Mouse (Mus musculus) lung, postnatal 36 days (tissue): ENCODE data around the gene Ltb4r2.

ENCODE experiments used
- DNase-seq: peaks from one replicate; pipeline ENCODE4 v3.0.0; 2022; ENCODE audit warnings: mixed read lengths

Ltb4r2 gene

DNA sequence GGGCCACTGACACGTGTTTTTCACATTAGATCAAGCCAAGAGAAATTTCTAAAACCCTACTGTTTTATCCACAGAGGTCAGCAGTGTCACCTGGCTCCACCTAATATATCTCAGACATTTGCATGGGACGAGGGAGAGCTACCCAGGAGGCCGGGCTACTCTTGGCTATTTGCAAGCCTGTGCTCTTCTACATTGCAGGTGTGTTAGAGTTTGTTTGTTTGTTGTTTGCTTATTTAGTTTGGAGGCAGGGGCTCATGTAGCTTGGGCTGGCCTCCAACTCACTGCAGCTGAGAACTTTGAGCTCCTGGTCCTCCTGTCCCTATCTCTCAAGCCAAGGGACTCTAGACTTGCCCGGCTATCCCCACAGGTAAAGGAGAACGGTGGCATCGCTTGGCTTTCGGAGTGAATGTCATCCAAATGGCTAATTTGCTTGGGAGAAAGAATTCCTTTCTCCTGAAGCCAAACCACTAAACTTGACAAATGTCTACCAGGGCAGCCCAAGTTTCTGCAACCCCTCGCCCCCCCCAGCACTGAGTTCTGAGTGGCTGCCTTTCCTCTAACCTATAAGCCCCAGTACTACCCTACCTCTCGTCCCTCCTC lies 21.2 kb downstream of the Ltb4r2 start:
- peak; percentile 0 for DNase-seq

DNA sequence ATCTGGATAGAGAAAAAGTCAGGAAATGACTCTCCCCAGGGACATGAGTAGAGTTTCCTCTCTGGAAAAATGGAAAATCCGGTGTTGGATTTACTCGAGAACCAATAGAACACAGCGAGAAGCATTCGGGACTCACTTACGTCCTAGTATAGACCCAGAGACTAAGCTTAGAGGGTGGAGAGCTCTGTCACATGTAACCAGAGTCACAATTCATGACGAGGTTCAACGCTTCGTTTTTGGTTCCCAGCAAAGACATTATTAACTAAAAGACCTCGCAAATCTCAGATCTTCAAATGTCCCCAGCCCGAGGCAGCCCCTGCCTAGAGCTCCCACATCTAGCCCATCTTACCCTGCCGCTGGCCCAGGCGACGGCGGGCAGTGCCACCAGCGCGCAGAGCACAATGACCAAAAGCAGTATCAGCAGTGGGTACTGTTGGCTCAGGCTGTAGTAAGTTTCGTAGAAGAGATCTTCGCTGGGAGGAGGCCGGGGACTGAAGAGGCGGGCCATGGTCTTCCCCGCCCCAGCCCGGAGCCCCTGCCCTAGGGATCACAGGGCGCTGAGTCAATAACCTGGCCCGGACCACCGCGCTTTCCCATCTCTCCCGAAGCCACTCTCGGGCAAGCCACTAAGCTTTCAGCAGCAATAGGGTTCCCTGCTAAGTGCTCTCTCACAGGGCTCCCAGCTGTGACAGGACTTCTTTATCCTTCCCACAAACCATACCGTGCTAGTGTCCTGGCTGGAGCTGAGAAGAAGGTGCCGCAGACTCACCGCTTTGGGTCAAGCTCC lies 22.1 kb downstream of the Ltb4r2 start:
- DNase-seq: peak; percentile 70

DNA sequence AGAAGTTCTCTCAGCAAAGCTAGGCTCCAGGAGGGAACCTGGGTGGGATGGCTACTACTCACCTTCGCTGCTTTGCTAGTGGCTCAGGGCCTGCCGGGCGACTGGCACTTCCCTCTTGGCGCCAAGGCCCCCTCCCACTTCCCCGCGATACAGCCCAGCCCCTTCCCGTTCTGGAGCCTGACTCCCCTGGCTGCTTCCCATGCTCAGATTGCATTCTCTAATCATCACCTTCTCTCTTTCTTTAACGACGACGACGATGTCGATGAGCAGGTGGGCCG lies 22.7 kb downstream of the Ltb4r2 start, which contains the start of gene Adcy4:
Gene Adcy4 (minus strand): TSS at position 138 of the 278 bp plus-strand sequence.
- peak; percentile 67 for DNase-seq

DNA sequence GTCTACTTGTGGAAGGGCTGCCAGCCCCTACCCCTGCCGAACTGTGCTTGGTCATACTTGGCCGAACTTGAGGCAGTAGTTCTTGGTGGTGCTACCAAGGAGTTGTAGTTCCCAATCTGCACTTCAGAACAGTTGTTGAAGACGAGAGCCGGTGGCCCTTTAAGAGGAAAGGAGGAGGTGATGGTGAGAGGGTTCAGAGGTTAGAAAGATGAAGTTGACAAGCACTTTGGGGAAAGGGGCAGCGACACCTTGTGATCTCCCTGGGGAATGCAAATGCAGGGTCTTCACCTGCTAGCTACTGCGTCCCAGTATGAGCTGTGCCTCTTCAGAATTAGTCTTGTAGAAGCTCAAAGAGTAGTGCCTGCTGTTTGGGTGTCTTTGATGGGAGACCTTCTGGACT lies 24.0 kb downstream of the Ltb4r2 start:
- DNase-seq: peak; percentile 25

DNA sequence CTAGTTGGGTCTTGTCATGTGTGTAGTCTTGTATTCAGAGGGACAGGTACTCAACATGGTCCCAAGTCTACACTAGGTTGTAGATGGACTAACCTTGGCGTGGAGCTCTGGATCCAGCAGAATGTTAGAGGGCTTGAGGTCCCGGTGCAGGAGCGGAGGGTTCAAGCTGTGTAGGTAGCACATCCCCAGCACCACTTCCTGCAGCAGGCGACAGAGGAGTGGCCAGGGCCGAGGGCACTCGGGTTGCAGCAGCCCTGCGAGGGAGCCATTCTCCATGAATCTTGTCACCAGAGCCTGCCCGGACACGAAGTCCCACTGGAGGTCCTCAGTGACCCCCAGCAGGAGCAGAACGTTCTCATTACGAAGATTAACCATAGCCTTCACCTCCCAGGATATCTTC lies 26.5 kb downstream of the Ltb4r2 start:
- no peak for DNase-seq

DNA sequence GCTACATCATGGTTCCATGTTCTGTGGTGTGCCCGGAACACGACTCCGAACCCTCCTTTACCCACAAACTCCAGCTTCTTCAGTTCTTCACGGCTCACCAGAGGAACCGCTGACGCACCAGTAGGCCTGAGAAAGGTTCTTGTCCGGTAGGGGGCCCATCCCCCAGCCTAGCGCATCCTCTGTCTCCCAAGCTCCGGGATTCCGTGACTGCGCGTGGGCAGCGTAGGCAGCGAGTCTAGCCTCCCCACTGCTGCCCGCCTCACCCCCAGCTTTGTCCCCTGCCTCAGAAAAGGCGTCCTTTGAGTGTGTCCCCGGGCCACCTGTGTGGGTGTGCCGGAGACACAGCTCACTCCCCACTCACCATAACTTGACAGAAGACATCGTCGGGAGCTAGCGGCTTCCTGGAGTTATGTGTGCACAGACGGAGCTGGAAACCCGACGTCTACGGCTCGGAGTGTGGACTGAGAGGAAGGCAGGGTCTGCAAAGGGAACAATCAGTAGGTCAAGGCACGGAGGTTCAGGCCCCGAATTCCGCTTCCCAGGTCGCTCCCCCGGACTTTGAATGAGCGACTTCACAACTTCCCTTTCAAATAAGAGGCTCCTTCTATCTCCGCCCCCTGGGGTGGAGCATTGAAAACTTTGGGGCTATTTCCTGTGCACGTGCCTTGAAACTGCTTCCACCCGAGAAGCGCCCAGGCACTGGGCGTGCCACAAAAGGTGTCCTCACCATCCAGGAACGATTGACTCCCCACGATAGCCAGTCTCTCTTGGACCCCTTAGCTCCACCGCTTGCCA lies 27.2 kb downstream of the Ltb4r2 start, which contains the start of gene Ripk3:
Gene Ripk3 (minus strand): TSS at position 610 of the 795 bp plus-strand sequence.
- DNase-seq: peak; percentile 82

DNA sequence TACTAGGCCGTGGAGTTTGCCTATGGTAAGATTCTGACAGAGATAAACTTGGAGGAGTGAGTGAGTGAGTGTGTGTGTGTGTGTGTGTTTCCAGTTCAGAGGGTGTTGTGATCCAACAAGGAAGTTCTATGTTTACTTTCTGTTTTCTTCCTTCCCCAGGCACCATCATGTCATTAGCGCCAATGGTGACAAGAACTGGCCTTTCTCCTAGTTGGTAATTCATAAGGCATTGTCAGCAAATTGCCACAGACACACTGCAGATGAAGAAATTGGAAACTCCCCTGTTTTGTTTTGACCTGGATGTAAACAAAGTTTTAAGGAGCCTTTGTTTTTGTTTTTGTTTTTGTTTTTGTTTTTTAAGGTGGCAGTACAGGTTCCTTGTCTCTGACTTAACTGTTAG lies 32.2 kb downstream of the Ltb4r2 start:
- no peak for DNase-seq

DNA sequence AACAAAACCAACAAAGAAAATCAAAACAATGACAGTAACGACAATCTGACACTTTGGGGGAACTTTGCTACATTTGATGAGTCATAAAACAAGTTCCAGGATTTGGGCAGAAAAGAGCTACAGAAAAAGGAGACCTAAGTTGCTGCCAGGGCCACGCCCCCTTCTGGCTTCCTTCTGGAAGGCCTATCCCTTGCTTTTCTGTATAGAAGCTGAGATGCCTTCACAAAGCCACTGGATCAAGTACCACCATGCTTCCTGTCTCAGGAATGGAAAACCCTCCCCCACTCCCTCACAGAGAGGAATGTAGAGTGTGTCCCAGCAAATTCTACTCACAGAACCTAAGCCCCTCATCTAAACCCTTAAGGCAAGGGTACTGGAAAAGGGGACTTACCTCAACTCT lies 32.7 kb downstream of the Ltb4r2 start:
- no peak for DNase-seq

DNA sequence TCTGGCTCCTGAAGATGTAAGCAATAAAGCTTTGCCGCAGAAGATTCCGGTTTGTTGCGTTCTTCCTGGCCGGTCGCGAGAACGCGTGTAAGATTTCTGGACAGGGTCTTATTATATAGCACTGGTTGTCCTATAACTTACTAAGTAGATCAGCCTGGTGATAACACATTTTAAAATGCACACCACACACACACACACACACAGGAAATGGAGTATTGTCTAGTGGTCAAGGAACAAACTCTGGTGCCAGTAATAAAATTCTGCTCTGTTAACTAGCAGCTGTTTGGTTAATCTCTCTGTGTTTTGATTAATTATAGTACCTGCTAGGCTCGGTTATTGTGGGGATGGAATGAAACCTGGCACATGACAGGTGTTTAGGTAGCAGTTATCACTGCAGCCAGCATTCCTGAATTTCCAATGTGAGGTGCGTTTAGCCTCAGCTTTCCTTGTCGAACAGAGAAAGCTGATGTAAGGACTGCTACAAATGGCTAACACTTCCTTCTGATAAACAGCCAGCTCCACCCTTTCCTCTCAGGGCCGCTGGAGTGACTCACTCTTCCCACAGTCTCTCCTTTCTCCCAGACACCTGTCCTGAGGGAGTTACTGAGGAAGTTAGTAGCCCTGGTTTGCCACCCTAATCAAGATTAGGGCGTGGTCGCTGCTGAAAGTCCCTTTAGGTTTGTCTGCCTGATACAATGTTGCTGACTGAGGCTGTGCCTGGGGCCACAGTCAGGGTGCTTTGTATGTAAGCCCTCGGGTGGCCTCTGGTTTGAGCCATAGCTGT lies 34.3 kb downstream of the Ltb4r2 start:
- peak; percentile 63 for DNase-seq
